Mouse (Mus musculus) kidney, adult 2 months (tissue): ENCODE measurements around the gene Ubxn6. TPM values are rescaled to one million over a fixed set of nuclear protein-coding genes. Genes with fewer than 3 reads are reported as not detected.

ENCODE experiments used
- DNase-seq: peaks from one replicate; pipeline ENCODE4 v3.0.0; 2021
- H3K27ac ChIP-seq: fragments of 200-500 bp; 2 replicates; pipeline ENCODE4 v1.5.1; 2012; ENCODE audit warnings: low read depth, low read length, control low read depth, inconsistent platforms; ENCODE audit not compliant: insufficient read depth
- H3K27me3 ChIP-seq: fragments of 200-500 bp; replicated peaks from 2 replicates; pipeline ENCODE4 v1.6.1; 2012; ENCODE audit warnings: mild to moderate bottlenecking, moderate library complexity, low read length, inconsistent platforms; ENCODE audit not compliant: control insufficient read depth, insufficient read depth
- H3K36me3 ChIP-seq: fragments of 200-500 bp; 2 replicates; pipeline ENCODE4 v1.6.1; 2012; ENCODE audit warnings: mild to moderate bottlenecking, moderate library complexity, low read length, inconsistent platforms; ENCODE audit not compliant: control insufficient read depth, insufficient read depth
- H3K4me1 ChIP-seq: fragments of 200-500 bp; 2 replicates; pipeline ENCODE4 v1.6.1; 2011; ENCODE audit warnings: low read length; ENCODE audit not compliant: control insufficient read depth, insufficient read depth
- H3K4me3 ChIP-seq: fragments of 200-500 bp; 2 replicates; pipeline ENCODE4 v1.5.1; 2011; ENCODE audit warnings: mild to moderate bottlenecking, low read depth, low read length, control low read depth; ENCODE audit not compliant: insufficient read depth
- CTCF ChIP-seq: fragments of 200-500 bp; conservative IDR thresholded peaks from 2 replicates; pipeline ENCODE4 v1.5.1; 2011; ENCODE audit warnings: low read depth, mild to moderate bottlenecking, control low read depth, low read length, moderate library complexity, mixed read lengths; ENCODE audit not compliant: insufficient read depth, insufficient read length
- POLR2A ChIP-seq: fragments of 200-500 bp; IDR thresholded peaks from one replicate; pipeline ENCODE4 v1.6.1; 2011; ENCODE audit warnings: low read depth, low read length, control low read depth
- WGBS: fragments of 180-500 bp; shearing (Covaris S2); methylation state at CpG from one replicate; pipeline ENCODE4 v1.1.7; 2018; 5-methylcytosine and 5-hydroxymethylcytosine counted together
- polyA plus RNA-seq: library from polyadenylated mRNA; depleted of rRNA; stranded (reverse); fragments of >200 nt; gene quantifications from 2 replicates; pipeline ENCODE4 v1.2.3, GENCODE M21; 2012; rRNA removed

Gene Ubxn6
- polyA plus RNA-seq, 1 experiment, result 75.6 TPM

DNA sequence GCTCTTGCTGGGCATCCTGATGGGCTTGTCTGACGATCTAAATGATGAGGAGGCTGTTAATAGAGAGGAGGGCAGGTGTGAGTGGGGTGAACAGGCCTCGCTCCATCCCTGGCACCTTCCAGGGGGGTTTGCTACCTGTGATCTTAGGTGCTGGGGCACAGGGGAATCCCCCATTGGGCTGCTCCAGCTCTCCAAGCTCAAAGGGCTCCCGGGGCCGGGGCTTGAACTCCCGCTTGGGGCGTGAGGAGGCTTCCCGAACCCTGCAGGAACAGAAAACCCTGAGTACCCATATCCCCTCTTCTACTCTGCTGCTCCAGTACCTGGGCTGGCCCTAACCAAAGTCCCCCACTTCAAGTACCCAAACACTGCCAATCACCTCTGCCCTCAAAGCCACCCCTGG lies 57.0 kb downstream of the Ubxn6 start:
- 92% methylated on average over 7 of the region's 7 CpGs for WGBS
- H3K4me3 ChIP-seq, result no peak overlapping the region

More for the DNA sequence above, 57.0 kb downstream of the Ubxn6 start:
- H3K27ac ChIP-seq, result no peak overlapping the region
- no peaks in the 10 kb centered on the region for H3K27me3 ChIP-seq
- DNase-seq, result no peak
- TF ChIP-seq CTCF, result no peak
- TF ChIP-seq POLR2A, result no peak
- 0 out of 2 replicates have a peak, but pooled peaks cover 6% of the 10 kb centered on the region for H3K4me1 ChIP-seq
- H3K36me3 ChIP-seq, result no peaks in the 10 kb centered on the region

Other genes starting within 250 kb of the Ubxn6 start
- 0.37 and 0.56 TPM in 2 replicates for gene Zfp119a, start 196.1 kb downstream of the Ubxn6 start, polyA plus RNA-seq
- 0.86 and 1.9 TPM in 2 replicates for gene Zfp959, start 182.9 kb downstream of the Ubxn6 start, polyA plus RNA-seq
- gene Zfp119b, start 125.5 kb downstream of the Ubxn6 start, polyA plus RNA-seq, result 0.46 and 0.69 TPM in 2 replicates
- 3.1 and 3.5 TPM in 2 replicates for gene Ebi3, start 122.4 kb downstream of the Ubxn6 start, polyA plus RNA-seq
- gene Yju2, start 115.9 kb downstream of the Ubxn6 start, polyA plus RNA-seq, result 7.2 and 7.7 TPM in 2 replicates
- 22.4 and 31.3 TPM in 2 replicates for gene Shd, start 104.6 kb downstream of the Ubxn6 start, polyA plus RNA-seq
- 0.36 and 0.48 TPM in 2 replicates for gene Fsd1, start 88.5 kb downstream of the Ubxn6 start, polyA plus RNA-seq
- 20.1 and 22.6 TPM in 2 replicates for gene Stap2, start 69.4 kb downstream of the Ubxn6 start, polyA plus RNA-seq
- 98.3 and 116 TPM in 2 replicates for gene Mpnd, start 69.3 kb downstream of the Ubxn6 start, polyA plus RNA-seq
- 48.7 and 56.7 TPM in 2 replicates for gene Sh3gl1, start 38.4 kb downstream of the Ubxn6 start, polyA plus RNA-seq
- 1.0 and 1.2 TPM in 2 replicates for gene Chaf1a, start 34.6 kb downstream of the Ubxn6 start, polyA plus RNA-seq
- gene Hdgfl2, start 4.6 kb upstream of the Ubxn6 start, polyA plus RNA-seq, result 29.1 and 33.5 TPM in 2 replicates
- gene Plin4, start 34.8 kb upstream of the Ubxn6 start, polyA plus RNA-seq, result 14.4 and 23.3 TPM in 2 replicates
- gene Plin5, start 42.6 kb upstream of the Ubxn6 start, polyA plus RNA-seq, result 8.4 and 10.1 TPM in 2 replicates
- 9.9 and 16.1 TPM in 2 replicates for gene Lrg1, start 47.0 kb upstream of the Ubxn6 start, polyA plus RNA-seq
- 3.8 and 4.1 TPM in 2 replicates for gene Sema6b, start 65.3 kb upstream of the Ubxn6 start, polyA plus RNA-seq
- 1.7 and 2.7 TPM in 2 replicates for gene Tnfaip8l1, start 87.4 kb upstream of the Ubxn6 start, polyA plus RNA-seq
- 60.6 and 71.7 TPM in 2 replicates for gene Mydgf, start 108.9 kb upstream of the Ubxn6 start, polyA plus RNA-seq
- gene Dpp9, start 143.9 kb upstream of the Ubxn6 start, polyA plus RNA-seq, result 35.6 and 40.9 TPM in 2 replicates
- 23.7 and 28.2 TPM in 2 replicates for gene Fem1a, start 181.8 kb upstream of the Ubxn6 start, polyA plus RNA-seq
- 33.3 and 34.7 TPM in 2 replicates for gene Ticam1, start 201.8 kb upstream of the Ubxn6 start, polyA plus RNA-seq
- gene Plin3, start 217.8 kb upstream of the Ubxn6 start, polyA plus RNA-seq, result 34.8 and 43.1 TPM in 2 replicates
- not detected in 2 replicates for gene Arrdc5, start 225.3 kb upstream of the Ubxn6 start, polyA plus RNA-seq
- gene Uhrf1, start 228.3 kb upstream of the Ubxn6 start, polyA plus RNA-seq, result 1.2 and 2.3 TPM in 2 replicates